Mouse (Mus musculus) cerebellum, adult 11 months (tissue): ENCODE results near the gene 2610028H24Rik.

Experiments
- DNase-seq: peaks from one replicate; pipeline ENCODE4 v3.0.0; 2022

Gene 2610028H24Rik

GRCm38 (mm10) chr10:76493527-76493926, 44.6 kb downstream of the 2610028H24Rik start:
- DNase-seq = no peak

DNA sequence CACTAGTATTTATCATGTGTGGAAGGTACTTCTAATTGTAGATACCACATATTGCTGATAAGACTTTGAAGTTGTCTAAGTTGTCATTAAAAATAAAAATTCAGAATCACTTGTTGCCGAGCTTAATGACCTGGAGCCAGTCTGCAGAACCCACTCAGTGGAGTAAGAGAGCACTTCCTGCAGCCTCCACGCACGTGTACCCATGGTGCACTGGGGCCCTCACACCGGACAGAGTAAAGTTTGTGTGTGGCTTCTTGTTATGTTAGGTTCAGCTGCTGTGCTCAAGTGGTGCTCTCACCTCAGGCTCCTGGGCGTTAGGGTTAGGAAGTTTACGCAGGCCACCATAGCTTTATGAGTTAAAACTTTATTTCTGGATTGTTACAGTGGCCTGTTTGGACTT, 46.6 kb downstream of the 2610028H24Rik start:
- DNase-seq = no peak

DNA sequence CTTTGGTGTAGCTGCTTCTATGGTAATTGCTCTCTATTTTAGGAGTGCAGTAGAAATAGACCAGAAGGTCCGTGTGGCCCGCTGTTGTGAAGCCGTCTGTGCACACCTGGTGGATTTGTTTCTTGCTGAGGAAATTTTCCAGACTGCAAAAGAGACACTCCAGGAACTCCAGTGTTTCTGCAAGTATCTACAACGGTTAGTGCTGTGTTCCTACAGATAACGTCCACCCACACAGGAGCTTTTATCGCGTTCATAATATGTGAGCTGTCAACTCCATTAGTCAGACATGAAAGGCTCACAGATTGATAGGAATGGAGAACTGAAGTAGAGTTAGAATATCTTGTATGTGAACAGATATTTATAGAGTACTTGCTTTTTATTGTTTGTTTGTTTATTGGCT, 47.5 kb downstream of the 2610028H24Rik start:
- no peak for DNase-seq

DNA sequence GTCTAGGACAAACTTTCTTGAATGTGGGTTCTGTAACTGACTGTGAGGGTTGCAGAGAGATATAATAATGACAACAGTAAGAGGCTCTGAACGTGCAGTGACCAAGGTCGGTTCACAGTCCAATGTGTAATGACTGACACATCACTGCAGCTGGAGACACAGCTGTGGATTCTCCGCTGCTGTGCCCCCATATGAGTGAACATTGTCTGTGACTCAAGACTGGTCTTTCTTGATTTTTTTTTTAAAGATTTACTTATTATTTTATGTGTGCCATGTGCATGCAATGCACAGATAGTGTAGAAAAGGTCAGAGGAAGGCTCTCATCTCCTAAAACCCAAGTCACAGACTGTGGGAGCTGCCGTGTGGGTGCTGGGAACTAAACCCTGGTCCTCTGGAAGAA, 48.6 kb downstream of the 2610028H24Rik start:
- DNase-seq = no peak

DNA sequence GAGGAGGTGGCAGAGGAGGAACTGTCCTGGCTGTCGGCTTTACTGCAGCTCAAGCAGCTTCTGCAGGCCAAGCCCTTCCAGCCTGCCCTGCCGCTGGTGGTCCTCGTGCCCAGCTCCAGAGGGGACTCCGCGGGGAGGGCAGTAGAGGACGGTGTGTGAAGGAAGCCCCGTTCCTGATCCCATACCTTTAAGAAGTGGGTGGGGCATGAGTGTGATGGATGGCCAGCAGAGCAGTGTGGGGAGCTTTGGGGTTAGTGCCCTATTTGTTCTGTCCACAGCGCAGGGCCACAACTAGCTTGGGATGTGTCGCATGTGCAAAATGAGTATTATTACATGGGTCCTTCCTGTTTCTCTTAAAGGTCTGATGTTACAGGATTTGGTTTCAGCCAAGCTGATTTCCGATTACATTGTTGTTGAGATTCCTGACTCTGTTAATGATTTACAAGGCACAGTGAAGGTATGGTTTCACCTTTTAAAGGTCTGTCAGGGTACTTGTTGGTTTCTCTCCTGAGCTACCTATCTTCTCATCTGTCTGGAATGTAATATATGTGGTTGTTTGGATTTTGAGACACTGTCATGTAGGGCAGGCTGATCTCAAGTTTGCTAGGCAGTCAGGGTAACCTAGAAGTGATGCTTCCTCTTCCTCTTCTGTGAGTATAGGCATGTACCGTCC, 55.5 kb downstream of the 2610028H24Rik start:
- DNase-seq = no peak

GRCm38 (mm10) chr10:76505865-76506264, 57.0 kb downstream of the 2610028H24Rik start:
- DNase-seq = no peak
